Mouse (Mus musculus) MEL (cell line): ENCODE data around the gene Tbx19. TPM values are rescaled to one million over a fixed set of nuclear protein-coding genes. Genes with fewer than 3 reads are reported as not detected.

Source experiments
- DNase-seq: peaks from one replicate; pipeline ENCODE4 v3.0.0; 2011; ENCODE audit warnings: low read depth, low spot score
- H3K27ac ChIP-seq: 2 replicates; pipeline ENCODE4 v1.5.1; 2012; ENCODE audit warnings: low read depth, mild to moderate bottlenecking, control low read depth, low read length, moderate library complexity; ENCODE audit not compliant: control insufficient read depth
- H3K27me3 ChIP-seq, 2 experiments: fragments of 150-350 bp in 1 of 2; sonication (generic) in 1 of 2; 2 replicates each; pipeline ENCODE4 v1.6.1; 2012; ENCODE audit warnings: low read length in 2 of 2, mild to moderate bottlenecking in 2 of 2, improper control_type of control experiment in 1 of 2, moderate library complexity in 1 of 2; ENCODE audit not compliant: insufficient read depth in 2 of 2, control insufficient read depth in 1 of 2
- H3K36me3 ChIP-seq, 2 experiments: 2 replicates each; pipeline ENCODE4 v1.6.1; 2012 to 2014; ENCODE audit warnings: low read length in 2 of 2, improper control_type of control experiment in 1 of 2, inconsistent platforms in 1 of 2, mild to moderate bottlenecking in 1 of 2; ENCODE audit not compliant: insufficient read depth in 2 of 2, control insufficient read depth in 1 of 2
- H3K4me1 ChIP-seq, 2 experiments: fragments of 150-350 bp in 1 of 2; sonication (generic) in 1 of 2; 2 replicates each; pipeline ENCODE4 v1.6.1; 2012; ENCODE audit warnings: low read length in 2 of 2, improper control_type of control experiment in 1 of 2, mild to moderate bottlenecking in 1 of 2; ENCODE audit not compliant: insufficient read depth in 2 of 2, control insufficient read depth in 1 of 2
- H3K4me3 ChIP-seq, 2 experiments: fragments of 150-350 bp in 1 of 2; sonication (generic) in 1 of 2; 2 replicates each; pipeline ENCODE4 v1.5.1; 2012; ENCODE audit warnings: low read depth in 2 of 2, low read length in 2 of 2, mild to moderate bottlenecking in 2 of 2, moderate library complexity in 2 of 2, control low read depth in 1 of 2, improper control_type of control experiment in 1 of 2; ENCODE audit not compliant: control insufficient read depth in 1 of 2, insufficient read depth in 1 of 2
- H3K79me2 ChIP-seq: 2 replicates; pipeline ENCODE4 v1.6.1; 2012; ENCODE audit warnings: mild to moderate bottlenecking, low read length, moderate library complexity; ENCODE audit not compliant: control insufficient read depth, poor library complexity, insufficient read depth
- H3K9ac ChIP-seq: 2 replicates; pipeline ENCODE4 v1.6.1; 2012; ENCODE audit warnings: low read depth, mild to moderate bottlenecking, control low read depth, low read length, moderate library complexity; ENCODE audit not compliant: control insufficient read depth, poor library complexity, severe bottlenecking
- H3K9me3 ChIP-seq: fragments of 150-350 bp; sonication (generic); replicated peaks from 2 replicates; pipeline ENCODE4 v1.6.1; 2012; ENCODE audit warnings: mild to moderate bottlenecking, low read length, improper control_type of control experiment, moderate library complexity; ENCODE audit not compliant: insufficient read depth
- BHLHE40 ChIP-seq: IDR thresholded peaks from 2 replicates; pipeline ENCODE4 v1.6.1; 2012; ENCODE audit warnings: low read depth, mild to moderate bottlenecking, inconsistent platforms, low read length, improper control_type of control experiment, borderline replicate concordance
- CHD1 ChIP-seq: IDR thresholded peaks from 2 replicates; pipeline ENCODE4 v1.6.1; 2012; ENCODE audit warnings: low read depth, mild to moderate bottlenecking, inconsistent platforms, low read length, improper control_type of control experiment
- CHD2 ChIP-seq: IDR thresholded peaks from 2 replicates; pipeline ENCODE4 v1.6.1; 2011; ENCODE audit warnings: low read length, improper control_type of control experiment
- CTCF ChIP-seq, 3 experiments: IDR thresholded peaks in 2 of 3; conservative IDR thresholded peaks in 1 of 3; 2 replicates each; pipeline ENCODE4 v1.5.1; 2011 to 2012; ENCODE audit warnings: low read length in 3 of 3, low read depth in 2 of 3, mild to moderate bottlenecking in 2 of 3, improper control_type of control experiment in 1 of 3, inconsistent platforms in 1 of 3, mixed read lengths in 1 of 3, moderate library complexity in 1 of 3; ENCODE audit not compliant: control insufficient read depth in 1 of 3, insufficient read depth in 1 of 3, poor library complexity in 1 of 3, severe bottlenecking in 1 of 3
- ETS1 ChIP-seq: IDR thresholded peaks from 2 replicates; pipeline ENCODE4 v1.6.1; 2012; ENCODE audit warnings: low read depth, mild to moderate bottlenecking, inconsistent platforms, low read length, improper control_type of control experiment, moderate library complexity
- GABPA ChIP-seq: IDR thresholded peaks from 2 replicates; pipeline ENCODE4 v1.6.1; 2012; ENCODE audit warnings: low read depth, mild to moderate bottlenecking, inconsistent platforms, low read length, improper control_type of control experiment, moderate library complexity
- GATA1 ChIP-seq: IDR thresholded peaks from 2 replicates; pipeline ENCODE4 v1.6.1; 2011; ENCODE audit warnings: low read depth, low read length, improper control_type of control experiment
- HCFC1 ChIP-seq: IDR thresholded peaks from 2 replicates; pipeline ENCODE4 v1.6.1; 2012; ENCODE audit warnings: low read depth, mild to moderate bottlenecking, inconsistent platforms, low read length, improper control_type of control experiment, moderate library complexity
- JUND ChIP-seq: IDR thresholded peaks from 2 replicates; pipeline ENCODE4 v1.6.1; 2011; ENCODE audit warnings: low read depth, mild to moderate bottlenecking, improper control_type of control experiment, low read length
- MAFK ChIP-seq: IDR thresholded peaks from 2 replicates; pipeline ENCODE4 v1.6.1; 2011; ENCODE audit warnings: low read depth, mild to moderate bottlenecking, low read length, improper control_type of control experiment, borderline replicate concordance
- MAX ChIP-seq: IDR thresholded peaks from 2 replicates; pipeline ENCODE4 v1.6.1; 2011; ENCODE audit warnings: low read length, improper control_type of control experiment
- MEF2A ChIP-seq: IDR thresholded peaks from 2 replicates; pipeline ENCODE4 v1.6.1; 2014; ENCODE audit warnings: low read depth, mild to moderate bottlenecking, inconsistent platforms, low read length, improper control_type of control experiment; ENCODE audit not compliant: poor library complexity, insufficient replicate concordance, severe bottlenecking; ENCODE audit errors: extremely low read depth
- MYB ChIP-seq: IDR thresholded peaks from 2 replicates; pipeline ENCODE4 v1.6.1; 2011; ENCODE audit warnings: mild to moderate bottlenecking, low read depth, low read length, improper control_type of control experiment
- NRF1 ChIP-seq: IDR thresholded peaks from 2 replicates; pipeline ENCODE4 v1.6.1; 2014; ENCODE audit warnings: low read depth, mild to moderate bottlenecking, inconsistent platforms, low read length, improper control_type of control experiment, moderate library complexity; ENCODE audit not compliant: poor library complexity, insufficient read depth, severe bottlenecking
- POLR2A ChIP-seq, 2 experiments: IDR thresholded peaks; 2 replicates each; pipeline ENCODE4 v1.6.1; 2011 to 2012; ENCODE audit warnings: low read length in 2 of 2, mild to moderate bottlenecking in 2 of 2, control low read depth in 1 of 2, improper control_type of control experiment in 1 of 2, low read depth in 1 of 2, moderate library complexity in 1 of 2; ENCODE audit not compliant: control insufficient read depth in 1 of 2, insufficient read depth in 1 of 2, poor library complexity in 1 of 2
- POLR2AphosphoS5 ChIP-seq: IDR thresholded peaks from 2 replicates; pipeline ENCODE4 v1.6.1; 2012; ENCODE audit warnings: low read depth, borderline replicate concordance, mild to moderate bottlenecking, inconsistent platforms, low read length, moderate library complexity, mixed read lengths
- TBP ChIP-seq: IDR thresholded peaks from 2 replicates; pipeline ENCODE4 v1.8.0; 2011; ENCODE audit warnings: low read depth, low read length, improper control_type of control experiment
- UBTF ChIP-seq: IDR thresholded peaks from 2 replicates; pipeline ENCODE4 v1.6.1; 2012; ENCODE audit warnings: low read depth, mild to moderate bottlenecking, inconsistent platforms, low read length, improper control_type of control experiment, moderate library complexity, borderline replicate concordance; ENCODE audit not compliant: insufficient read depth
- USF1 ChIP-seq: IDR thresholded peaks from 2 replicates; pipeline ENCODE4 v1.6.1; 2014; ENCODE audit warnings: low read depth, mild to moderate bottlenecking, inconsistent platforms, low read length, improper control_type of control experiment, moderate library complexity
- USF2 ChIP-seq, 2 experiments: IDR thresholded peaks; 2 replicates each; pipeline ENCODE4 v1.6.1; 2011 to 2012; ENCODE audit warnings: improper control_type of control experiment in 2 of 2, low read length in 2 of 2, borderline replicate concordance in 1 of 2, inconsistent platforms in 1 of 2, low read depth in 1 of 2, mild to moderate bottlenecking in 1 of 2; ENCODE audit not compliant: insufficient read depth in 1 of 2
- ZNF384 ChIP-seq: IDR thresholded peaks from 2 replicates; pipeline ENCODE4 v1.6.1; 2012; ENCODE audit warnings: low read depth, mild to moderate bottlenecking, inconsistent platforms, low read length, improper control_type of control experiment
- polyA plus RNA-seq, 2 experiments: library from polyadenylated mRNA; stranded (reverse) in 1 of 2; unstranded in 1 of 2; fragments of >175 nt in 1 of 2; fragments of >200 nt in 1 of 2; gene quantifications; 2 replicates each; pipeline versions ENCODE4 v1.2.1 to v1.2.4; 2012; ENCODE audit warnings: low replicate concordance in 2 of 2, low read depth in 1 of 2; ENCODE audit not compliant: insufficient read length in 2 of 2, insufficient read depth in 1 of 2, missing spikeins in 1 of 2
- total RNA-seq: library from RNA; depleted of rRNA; stranded (reverse); fragments of 300-350 nt; gene quantifications from 2 replicates; pipeline ENCODE4 v1.2.3, GENCODE M21; 2012

The Tbx19 gene
- total and polyA plus RNA-seq, 3 experiments: 0.19 TPM; not detected in 2

GRCm38 (mm10) chr1:165170157-165170556, 9.6 kb upstream of the Tbx19 start:
- H3K9me3 ChIP-seq: no peaks in the 10 kb centered on the region
- H3K4me3 ChIP-seq: no peak overlapping the region
- no peak overlapping the region for H3K9ac ChIP-seq
- TF ChIP-seq ETS1: no peak
- no peak for TF ChIP-seq MAFK
- no peak for TF ChIP-seq HCFC1
- TF ChIP-seq GABPA: no peak
- no peak for TF ChIP-seq ZNF384
- no peak for TF ChIP-seq JUND
- no peak for TF ChIP-seq CTCF (IDR thresholded peaks at IDR 0.05 in 2 of 3, conservative IDR thresholded peaks at IDR 0.05 in 1 of 3; ENCODE audit: control insufficient read depth in 1 of 3, insufficient read depth in 1 of 3, low read depth in 2 of 3, low read length in 3 of 3, poor library complexity in 1 of 3, severe bottlenecking in 1 of 3)
- no peak for TF ChIP-seq MYB
- no peak for TF ChIP-seq MAX
- no peak for TF ChIP-seq CHD1
- TF ChIP-seq GATA1: no peak
- TF ChIP-seq POLR2AphosphoS5: no peak
- no peak for TF ChIP-seq NRF1
- no peak for TF ChIP-seq UBTF
- no peak for TF ChIP-seq POLR2A (IDR thresholded peaks at IDR 0.05; ENCODE audit: control insufficient read depth in 1 of 2, insufficient read depth in 1 of 2, low read depth in 1 of 2, low read length in 2 of 2, poor library complexity in 1 of 2)
- no peak for TF ChIP-seq CHD2
- TF ChIP-seq USF1: no peak
- TF ChIP-seq BHLHE40: no peak
- no peak for TF ChIP-seq USF2 (IDR thresholded peaks at IDR 0.05; ENCODE audit: borderline replicate concordance in 1 of 2, insufficient read depth in 1 of 2, low read depth in 1 of 2, low read length in 2 of 2)
- TF ChIP-seq TBP: no peak
- no peaks in the 10 kb centered on the region for H3K36me3 ChIP-seq
- no peaks in the 10 kb centered on the region for H3K4me1 ChIP-seq
- H3K79me2 ChIP-seq: no peaks in the 10 kb centered on the region
- DNase-seq: no peak
- H3K27me3 ChIP-seq: peaks cover 3 to 10% of the 10 kb centered on the region in 2 experiments; a peak in 3 of 4 replicates
- H3K27ac ChIP-seq: no peak overlapping the region

DNA sequence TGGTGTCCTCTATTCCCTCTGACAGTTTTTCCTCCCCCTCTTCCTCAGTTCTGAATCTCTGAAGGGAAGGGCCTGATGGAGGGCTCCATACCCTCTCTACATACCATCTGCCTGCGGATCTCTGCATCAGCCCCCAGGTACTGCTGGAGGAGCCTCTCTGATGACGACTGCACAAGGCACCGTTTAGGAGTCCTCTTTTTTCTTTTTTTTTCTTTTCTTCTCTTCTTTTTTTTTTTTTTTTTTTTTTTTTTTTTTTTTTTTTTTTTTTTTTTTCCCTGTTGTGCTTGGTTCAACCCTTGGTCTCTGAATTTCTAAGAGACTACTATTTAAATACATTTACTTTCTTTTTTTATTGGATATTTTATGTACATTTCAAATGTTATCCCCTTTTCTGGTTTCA, 8.9 kb upstream of the Tbx19 start:
- no peak overlapping the region for H3K4me3 ChIP-seq
- H3K27me3 ChIP-seq: peaks cover 3 to 10% of the 10 kb centered on the region in 2 experiments; a peak in 3 of 4 replicates
- no peaks in the 10 kb centered on the region for H3K9me3 ChIP-seq
- no peak overlapping the region for H3K9ac ChIP-seq
- TF ChIP-seq POLR2AphosphoS5 (no peak), MYB (no peak), GATA1 (no peak), MEF2A (no peak)
- DNase-seq: no peak
- H3K27ac ChIP-seq: no peak overlapping the region
- no peaks in the 10 kb centered on the region for H3K79me2 ChIP-seq
- H3K4me1 ChIP-seq: no peaks in the 10 kb centered on the region
- H3K36me3 ChIP-seq: no peaks in the 10 kb centered on the region
